Mouse (Mus musculus): Measurements from ENCODE around the gene Ranbp2. TPM values are rescaled to one million over a fixed set of nuclear protein-coding genes. Genes with fewer than 3 reads are reported as not detected.
A peak's percentile ranks its signal among the peaks of the same experiment; 100 is the strongest.
"Not testable (repeated sequence)": the region's sequence is repeated elsewhere in the genome, so short reads cannot be mapped to it uniquely, and the experiment has no call there.

Gene Ranbp2
- polyA plus RNA-seq, 1 experiment from 2014 or later = 31.4 TPM

GRCm38 (mm10) chr10:58532177-58532576 is 85.5 kb downstream of the Ranbp2 start:
- no peak for ATAC-seq (ENCODE audit: low read depth)

DNA sequence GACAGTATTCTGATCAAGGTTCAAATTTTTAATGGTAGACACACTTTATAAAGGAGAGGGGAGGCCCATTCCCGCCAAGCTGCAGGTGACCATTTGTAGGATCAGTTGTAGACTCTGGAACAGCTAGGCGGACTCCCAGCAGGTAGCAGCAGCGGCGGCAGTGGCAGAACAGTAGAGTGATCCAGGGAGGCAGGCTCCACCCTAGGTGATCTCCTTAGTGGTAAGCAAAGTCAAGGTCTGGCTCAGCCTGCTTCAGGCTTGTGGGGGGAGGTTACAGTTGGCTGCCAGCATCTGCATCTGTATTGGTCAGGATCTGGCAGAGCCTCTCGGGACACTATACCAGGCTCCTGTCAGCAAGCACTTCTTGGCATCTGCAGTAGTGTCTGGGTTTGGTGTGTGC is 89.6 kb downstream of the Ranbp2 start:
- H3K9ac ChIP-seq (replicated peaks; ENCODE audit: low read depth, low read length); H3K27me3 ChIP-seq (ENCODE audit: control insufficient read depth, insufficient read depth, low read length); H3K36me3 ChIP-seq (ENCODE audit: control insufficient read depth, insufficient read depth, low read length); H3K4me1 ChIP-seq (ENCODE audit: control insufficient read depth, insufficient read depth, low read length); H3K9me3 ChIP-seq (ENCODE audit: control insufficient read depth, low read length); H3K27ac ChIP-seq (ENCODE audit: low read depth, low read length); H3K4me3 ChIP-seq (ENCODE audit: low read depth, low read length); ATAC-seq (ENCODE audit: low read depth); H3K4me2 ChIP-seq (ENCODE audit: low read depth, low read length): not testable (repeated sequence)
- 86% methylated on average over 5 of the region's 5 CpGs for WGBS

More at GRCm38 (mm10) chr10:58532177-58532576, 85.5 kb downstream of the Ranbp2 start:
- Histone ChIP-seq H3K4me2 (ENCODE audit: low read depth, low read length) (no peak overlapping the region), H3K27ac (ENCODE audit: low read depth, low read length) (no peak overlapping the region), H3K9me3 (ENCODE audit: control insufficient read depth, low read length) (no peaks in the 10 kb centered on the region), H3K4me3 (ENCODE audit: low read depth, low read length) (no peak overlapping the region), H3K27me3 (ENCODE audit: control insufficient read depth, insufficient read depth, low read length) (no peaks in the 10 kb centered on the region), H3K9ac (replicated peaks; ENCODE audit: low read depth, low read length) (no peak overlapping the region), H3K4me1 (ENCODE audit: control insufficient read depth, insufficient read depth, low read length) (no peaks in the 10 kb centered on the region), H3K36me3 (ENCODE audit: control insufficient read depth, insufficient read depth, low read length) (no peaks in the 10 kb centered on the region)
- 98% methylated on average over 2 of the region's 2 CpGs for WGBS

GRCm38 (mm10) chr10:58540613-58541012 is 93.9 kb downstream of the Ranbp2 start:
- H3K9ac ChIP-seq (replicated peaks; ENCODE audit: low read depth, low read length) = no peak overlapping the region
- ATAC-seq (ENCODE audit: low read depth) = peak; percentile 9; the same call in 1 of the 2 replicates
- no peak overlapping the region for H3K27ac ChIP-seq (ENCODE audit: low read depth, low read length)
- H3K4me2 ChIP-seq (ENCODE audit: low read depth, low read length) = no peak overlapping the region
- H3K27me3 ChIP-seq (ENCODE audit: control insufficient read depth, insufficient read depth, low read length) = no peaks in the 10 kb centered on the region
- H3K4me3 ChIP-seq (ENCODE audit: low read depth, low read length) = no peak overlapping the region
- no peaks in the 10 kb centered on the region for H3K4me1 ChIP-seq (ENCODE audit: control insufficient read depth, insufficient read depth, low read length)
- 41% methylated on average over 13 of the region's 13 CpGs for WGBS
- no peaks in the 10 kb centered on the region for H3K9me3 ChIP-seq (ENCODE audit: control insufficient read depth, low read length)
- no peaks in the 10 kb centered on the region for H3K36me3 ChIP-seq (ENCODE audit: control insufficient read depth, insufficient read depth, low read length)

Other genes with a start within 250 kb of the Ranbp2 start
- not detected in 2 replicates for gene AW822073, start 222.0 kb upstream of the Ranbp2 start, polyA plus RNA-seq (2014; fragmentation: Nextera tagmentation; extraction: Ambion mirVana)
- not detected in 2 replicates for gene Duxf3, start 214.2 kb upstream of the Ranbp2 start, polyA plus RNA-seq (2014; fragmentation: Nextera tagmentation; extraction: Ambion mirVana)
- gene Gm4981, start 210.2 kb upstream of the Ranbp2 start, polyA plus RNA-seq (2014; fragmentation: Nextera tagmentation; extraction: Ambion mirVana) = not detected in 2 replicates
- gene Gcc2, start 191.4 kb upstream of the Ranbp2 start, polyA plus RNA-seq (2014; fragmentation: Nextera tagmentation; extraction: Ambion mirVana) = 87.5 and 89.2 TPM in 2 replicates
- 48.3 and 61.6 TPM in 2 replicates for gene Lims1, start 123.5 kb upstream of the Ranbp2 start, polyA plus RNA-seq (2014; fragmentation: Nextera tagmentation; extraction: Ambion mirVana)
- gene Ccdc138, start 51.0 kb downstream of the Ranbp2 start, polyA plus RNA-seq (2014; fragmentation: Nextera tagmentation; extraction: Ambion mirVana) = 8.5 and 9.2 TPM in 2 replicates
- 0.07 and 0.26 TPM in 2 replicates for gene Edar, start 228.7 kb downstream of the Ranbp2 start, polyA plus RNA-seq (2014; fragmentation: Nextera tagmentation; extraction: Ambion mirVana)

Data from neural tube, embryonic 14.5 days (tissue).